ENCODE assay signal across 8 mouse cellular contexts in genomic region chr11:48799921-48800701, GRCm38 (mm10). TPM values are rescaled to one million over a fixed set of nuclear protein-coding genes. Genes with fewer than 3 reads are reported as not detected.
DNase-seq lines count a peak whose midpoint lies in the region; ATAC-seq and TF ChIP-seq lines count a peak whose summit lies in the region.

TSS of gene Rack1 (plus strand) at chr11:48800332.

- peak within 1 kb of the TSS; percentile 93 for H3K4me2 ChIP-seq in hindbrain, postnatal 0 days (ENCODE audit: low read depth, low read length)

- TF ChIP-seq CTCF in cortical plate, adult 2 months (IDR thresholded peaks at IDR 0.05; ENCODE audit: extremely low read depth, insufficient read depth, low read length), result no peak
- no peak for TF ChIP-seq CTCF in hindbrain, postnatal 0 days (IDR thresholded peaks at IDR 0.05; ENCODE audit: low read depth)
- no peak for TF ChIP-seq CTCF in left cerebral cortex, adult 2 months (IDR thresholded peaks at IDR 0.05)

- H3K4me3 ChIP-seq in cortical plate, adult 2 months (ENCODE audit: insufficient read depth, low read length), result peak within 1 kb of the TSS; percentile 52
- H3K4me3 ChIP-seq in hindbrain, postnatal 0 days (ENCODE audit: low read length), result peak within 1 kb of the TSS; percentile 86
- peak within 1 kb of the TSS; percentile 72 for H3K4me3 ChIP-seq in left cerebral cortex, adult 2 months
- H3K4me3 ChIP-seq in macrophage (ENCODE audit: inconsistent target), result peak within 1 kb of the TSS; percentile 92

- H3K9me3 ChIP-seq in hindbrain, postnatal 0 days (ENCODE audit: low read length), result no peaks in the 10 kb centered on the region

- DNase-seq in adipocyte (ENCODE audit: low spot score), result peak; percentile 92
- peak; percentile 77 to 79 for DNase-seq in gastrocnemius, adult 8-10 months (ENCODE audit: low spot score in 2 of 2)
- peak; percentile 95 for DNase-seq in hindbrain, postnatal 0 days (ENCODE audit: low spot score)
- peak; percentile 88 for DNase-seq in left cerebral cortex, adult 2 months (ENCODE audit: extremely low spot score in 1 of 2, low spot score in 2 of 2)
- DNase-seq in retina, postnatal 7 days (ENCODE audit: low read depth, low spot score), result peak; percentile 86
- DNase-seq in urinary bladder, adult 18-20 months (ENCODE audit: low spot score in 2 of 2), result peak; percentile 86 to 89

- H3K9ac ChIP-seq in hindbrain, postnatal 0 days (replicated peaks; ENCODE audit: low read length), result peak within 1 kb of the TSS; percentile 78

- peak; percentile 65 for TF ChIP-seq POLR2A in cortical plate, adult 2 months (IDR thresholded peaks at IDR 0.05; ENCODE audit: extremely low read depth, insufficient read depth, low read length)

- WGBS in hindbrain, postnatal 0 days, result under 1% methylated on average over 47 of the region's 47 CpGs
- under 1% methylated on average over 47 of the region's 47 CpGs for WGBS in macrophage (ENCODE audit: missing documents)

- H3K36me3 ChIP-seq in hindbrain, postnatal 0 days (ENCODE audit: insufficient read depth, low read length), result peaks cover 26% of the 10 kb centered on the region
- H3K36me3 ChIP-seq in macrophage (ENCODE audit: inconsistent target), result peaks cover 36% of the 10 kb centered on the region

- peak; percentile 97 for ATAC-seq in hindbrain, postnatal 0 days

- peak within 1 kb of the TSS; percentile 62 for H3K27ac ChIP-seq in cortical plate, adult 2 months (ENCODE audit: insufficient read depth, low read length)
- H3K27ac ChIP-seq in hindbrain, postnatal 0 days, result peak within 1 kb of the TSS; percentile 88
- H3K27ac ChIP-seq in left cerebral cortex, adult 2 months, result peak within 1 kb of the TSS; percentile 97
- H3K27ac ChIP-seq in macrophage, result peak within 1 kb of the TSS; percentile 93

- H3K4me1 ChIP-seq in cortical plate, adult 2 months (ENCODE audit: control insufficient read depth, insufficient read depth, low read length), result peaks cover 3% of the 10 kb centered on the region; the same call in 1 of the 2 replicates
- H3K4me1 ChIP-seq in hindbrain, postnatal 0 days (ENCODE audit: insufficient read depth, low read length), result peaks cover 12% of the 10 kb centered on the region

- H3K27me3 ChIP-seq in hindbrain, postnatal 0 days (ENCODE audit: insufficient read depth, low read length), result no peaks in the 10 kb centered on the region

- intact Hi-C loops in left cerebral cortex, adult 2 months (cut with DNase I), result loop anchor here (1.0 kb wide), 1 partner anchor 17 kb away; the partner anchor contains the start of gene Trim41

- peaks cover 65% of the 10 kb centered on the region for H3K79me2 ChIP-seq in macrophage (ENCODE audit: inconsistent target)

RNA-seq across cellular contexts. Expression of gene Rack1, which starts in this region (rescaled TPM):
- 447 and 464 TPM in 2 replicates for polyA plus RNA-seq in cortical plate, adult 2 months (2012; rRNA removed)
- total RNA-seq in gastrocnemius, adult 8-10 months (2022), result 100 to 1,000 TPM; 411 to 495 (median 459) TPM
- total RNA-seq in hindbrain, postnatal 0 days (2014; rRNA removed), result 897 and 958 TPM in 2 replicates
- polyA plus RNA-seq in hindbrain, postnatal 0 days (2015; fragmentation: Nextera tagmentation; extraction: Ambion mirVana), result 324 and 342 TPM in 2 replicates
- 100 to 1,000 TPM; 218 to 220 TPM for total RNA-seq in left cerebral cortex, adult 2 months (2021)
- 100 to 1,000 TPM in 23 of 26 experiments, 10 to 100 TPM in 3; 65.6 to 268 (median 152) TPM for total RNA-seq in macrophage (2018; cell fraction: chromatin; rRNA removed)
- 100 to 1,000 TPM; 274 to 584 (median 379) TPM for total RNA-seq in macrophage (2018; cell fraction: cytosol; rRNA removed)
- 100 to 1,000 TPM; 112 to 309 (median 144) TPM for total RNA-seq in macrophage (2018; cell fraction: nucleus; rRNA removed)
- 321 to 741 TPM (median 672 TPM) in 3 replicates for polyA plus RNA-seq in macrophage (2018)

Comparison
In these comparisons a context has a peak if more than half of its experiments do, and no peak if none do; other contexts are left out.
1. Peak in every context shown above with its lines: DNase-seq, ATAC-seq, H3K4me3 ChIP-seq and H3K27ac ChIP-seq.